Mouse (Mus musculus) brown adipose tissue, adult 24 weeks (tissue): ENCODE measurements around the gene Scn11a. TPM values are rescaled to one million over a fixed set of nuclear protein-coding genes. Genes with fewer than 3 reads are reported as not detected.

ENCODE experiments used
- H3K27ac ChIP-seq: fragments of 200-500 bp; replicated peaks from 2 replicates; pipeline ENCODE4 v1.5.1; 2012; ENCODE audit warnings: low read depth, mild to moderate bottlenecking, low read length
- H3K4me1 ChIP-seq: fragments of 200-500 bp; 2 replicates; pipeline ENCODE4 v1.6.1; 2012; ENCODE audit warnings: low read length, mixed read lengths; ENCODE audit not compliant: control insufficient read depth, insufficient read depth, insufficient read length
- H3K4me3 ChIP-seq: fragments of 200-500 bp; 2 replicates; pipeline ENCODE4 v1.5.1; 2012; ENCODE audit warnings: low read depth, mild to moderate bottlenecking, low read length, moderate library complexity; ENCODE audit not compliant: insufficient read depth
- polyA plus RNA-seq: library from polyadenylated mRNA; stranded (reverse); fragments of >200 nt; gene quantifications from 2 replicates; pipeline ENCODE4 v1.2.4, GENCODE M21; 2012; ENCODE audit not compliant: missing spikeins, insufficient read depth, insufficient read length

Gene Scn11a
- polyA plus RNA-seq = not detected in 2 replicates

DNA sequence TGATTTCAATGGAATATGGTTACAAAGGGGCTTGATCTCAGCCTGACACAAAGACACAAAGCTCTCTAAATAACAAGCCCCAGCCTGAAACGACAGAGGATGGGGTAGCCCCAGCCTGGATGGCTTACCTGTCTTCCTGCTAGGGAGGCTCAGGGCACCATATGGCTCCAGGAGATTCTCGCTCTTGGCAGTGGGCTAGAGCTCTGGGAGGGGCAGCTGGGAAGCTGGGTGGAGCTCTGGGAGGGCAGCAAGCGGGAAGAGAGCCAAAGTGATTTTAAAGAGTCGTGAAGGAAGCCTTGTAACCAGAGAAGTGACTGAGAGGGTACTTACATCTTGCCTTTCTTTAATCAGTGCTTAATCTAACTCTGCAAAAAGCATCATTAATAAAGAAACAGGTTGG is at the start of gene Scn11a:
TSS of gene Scn11a (minus strand) at position 160 of the 400 bp plus-strand sequence.
- Histone ChIP-seq H3K4me1 (peaks cover 3% of the 10 kb centered on the region; the same call in 1 of the 2 replicates), H3K4me3 (no peak within 1 kb of the TSS), H3K27ac (no peak within 1 kb of the TSS)

DNA sequence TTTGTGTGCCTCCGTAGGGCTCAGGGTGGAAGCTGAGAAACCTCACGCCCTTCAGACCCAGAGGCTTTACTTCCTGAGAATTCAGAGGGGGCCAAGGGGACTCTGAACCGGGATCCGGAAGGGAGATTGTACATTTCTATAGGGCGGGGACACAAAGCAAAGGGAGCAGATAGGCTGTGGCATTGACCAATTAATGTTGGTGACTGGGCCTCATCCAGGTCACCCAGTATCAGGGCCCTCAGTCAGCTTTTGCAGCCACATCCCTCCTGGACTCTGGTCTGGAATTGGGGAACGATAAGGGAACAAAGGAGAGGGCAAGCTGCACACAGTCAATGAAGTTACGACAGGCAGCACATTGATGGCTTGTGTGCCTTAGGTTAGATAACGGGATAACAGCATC is 28.9 kb upstream of the Scn11a start:
- H3K4me1 ChIP-seq = no peaks in the 10 kb centered on the region
- no peak overlapping the region for H3K4me3 ChIP-seq
- H3K27ac ChIP-seq = no peak overlapping the region

DNA sequence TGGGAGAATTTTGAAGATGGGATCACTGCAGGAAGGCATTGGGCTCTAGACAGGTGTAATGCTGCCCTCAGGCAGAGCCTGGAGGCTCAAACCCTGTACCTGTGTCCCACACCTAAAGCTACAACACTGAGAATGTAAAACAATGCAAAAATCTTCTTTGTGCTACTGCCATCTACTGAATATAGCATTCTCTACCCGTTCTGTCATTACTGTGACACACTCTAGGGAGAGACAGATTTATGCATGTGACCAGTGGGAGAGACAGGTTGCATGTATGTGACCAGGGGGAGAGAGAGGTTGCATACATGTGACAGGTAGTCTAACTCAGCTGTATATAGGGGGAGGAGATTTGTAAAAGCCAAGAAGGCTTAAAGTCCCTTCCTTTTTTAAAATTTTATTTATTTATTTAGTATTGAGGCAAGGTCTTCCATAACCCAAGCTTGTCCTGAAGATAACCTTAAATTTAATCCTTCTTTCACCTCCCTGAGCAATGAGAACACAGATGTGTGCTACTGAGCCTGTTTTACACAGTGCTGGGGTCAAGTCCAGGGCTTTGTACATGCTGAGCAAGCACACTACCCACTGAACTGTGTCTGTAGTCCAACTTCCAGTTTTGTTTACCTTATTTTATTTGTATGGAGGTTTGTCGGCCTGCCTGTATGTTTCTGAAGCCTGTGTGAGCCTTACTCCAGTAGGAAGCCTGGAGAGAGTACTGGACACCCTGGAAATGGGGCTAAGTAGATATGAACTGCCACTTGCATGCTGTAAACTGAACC is 28.0 kb upstream of the Scn11a start:
- Histone ChIP-seq H3K4me1 (no peaks in the 10 kb centered on the region), H3K4me3 (no peak overlapping the region), H3K27ac (no peak overlapping the region)

DNA sequence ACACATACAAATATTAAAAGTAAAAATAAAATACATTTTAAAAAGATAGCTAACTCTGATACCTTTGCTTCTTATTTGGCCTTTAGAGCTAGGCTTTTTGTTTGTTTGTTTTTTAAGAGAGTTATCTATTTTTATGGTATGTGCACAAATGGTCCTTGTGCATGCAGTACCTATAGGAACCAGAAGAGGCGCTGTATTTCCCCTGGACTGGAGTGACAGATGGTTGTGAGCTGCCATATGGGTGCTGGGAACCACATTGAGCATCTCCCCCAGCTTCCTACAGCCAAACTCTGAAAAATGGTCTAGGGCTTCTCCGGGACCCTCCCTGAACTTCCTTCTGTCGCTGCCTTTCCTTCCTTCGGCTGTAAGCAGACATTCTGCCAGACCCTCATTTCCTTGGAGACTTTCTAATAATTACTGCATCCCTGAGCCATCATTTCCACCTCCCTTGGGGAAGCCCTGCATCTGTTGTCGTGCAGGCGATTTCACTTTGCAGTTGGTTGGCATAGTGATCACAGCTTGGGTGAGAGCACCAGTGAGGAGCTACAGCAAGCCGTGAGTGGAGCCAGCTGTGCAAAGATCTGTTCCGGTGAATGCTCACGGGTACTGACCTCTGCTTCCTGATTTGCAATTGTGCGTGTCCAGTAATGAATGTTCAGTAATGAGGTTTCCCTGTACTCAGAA is 27.2 kb upstream of the Scn11a start:
- no peaks in the 10 kb centered on the region for H3K4me1 ChIP-seq
- H3K4me3 ChIP-seq = no peak overlapping the region
- H3K27ac ChIP-seq = no peak overlapping the region

DNA sequence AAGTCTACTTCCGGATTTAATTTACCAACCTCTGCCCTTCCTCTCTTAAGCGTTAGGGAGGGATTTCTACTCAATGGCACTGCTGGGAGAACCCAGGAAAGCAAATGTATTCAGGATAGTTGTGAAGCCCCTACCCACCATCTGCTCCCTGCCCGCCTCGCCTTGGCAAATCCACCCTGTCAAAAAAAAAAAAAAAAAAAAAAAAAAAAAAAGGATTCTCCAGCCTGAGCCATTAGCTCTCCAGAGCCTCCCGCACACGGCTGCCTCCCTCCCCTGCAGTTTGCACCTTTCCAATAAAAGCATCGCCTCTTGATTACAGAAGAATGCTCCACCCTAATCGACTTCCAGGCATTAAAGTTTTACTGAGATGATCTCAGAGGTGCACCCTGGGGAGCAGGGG is 24.0 kb upstream of the Scn11a start:
- Histone ChIP-seq H3K4me1 (no peaks in the 10 kb centered on the region), H3K27ac (no peak overlapping the region), H3K4me3 (no peak overlapping the region)

DNA sequence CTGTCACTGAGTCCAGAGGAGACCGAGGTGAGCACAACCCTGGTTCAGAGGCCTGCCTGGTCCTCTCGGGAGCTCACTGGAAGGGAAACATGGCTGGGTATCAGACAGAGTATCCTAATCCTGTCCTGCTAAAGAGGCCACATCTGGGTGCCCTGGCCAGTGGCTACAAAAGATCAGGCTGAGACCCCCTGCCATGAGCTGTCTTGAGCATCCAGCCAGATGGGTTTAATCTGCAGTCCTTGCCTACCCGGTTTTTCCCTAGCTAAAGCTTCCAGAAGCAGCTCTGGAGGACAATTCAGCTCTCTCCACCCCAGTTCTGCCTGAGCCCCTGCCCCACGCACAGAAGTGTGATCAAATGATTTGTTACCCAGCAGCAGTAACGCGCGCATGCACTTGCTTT is 23.4 kb upstream of the Scn11a start:
- Histone ChIP-seq H3K27ac (no peak overlapping the region), H3K4me3 (no peak overlapping the region), H3K4me1 (no peaks in the 10 kb centered on the region)

DNA sequence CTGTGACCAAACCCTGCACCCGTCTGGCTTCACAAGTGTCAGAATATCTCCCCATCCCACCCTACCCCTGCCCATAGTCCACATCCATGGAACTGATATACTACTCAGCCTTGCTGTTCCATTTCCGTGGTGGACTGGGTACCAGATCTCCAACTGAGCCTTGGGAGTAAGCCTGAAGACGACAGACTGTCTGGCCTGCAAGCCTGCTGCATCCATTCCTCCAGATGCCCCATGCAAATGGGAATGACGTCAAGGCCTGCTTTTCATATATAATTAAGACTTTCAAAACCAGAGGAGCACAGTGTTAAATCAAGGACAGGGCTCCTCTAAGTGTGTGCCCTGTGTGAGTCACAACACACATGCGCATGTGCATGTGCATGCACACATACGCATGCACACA is 21.9 kb upstream of the Scn11a start:
- Histone ChIP-seq H3K4me1 (no peaks in the 10 kb centered on the region), H3K27ac (no peak overlapping the region)

DNA sequence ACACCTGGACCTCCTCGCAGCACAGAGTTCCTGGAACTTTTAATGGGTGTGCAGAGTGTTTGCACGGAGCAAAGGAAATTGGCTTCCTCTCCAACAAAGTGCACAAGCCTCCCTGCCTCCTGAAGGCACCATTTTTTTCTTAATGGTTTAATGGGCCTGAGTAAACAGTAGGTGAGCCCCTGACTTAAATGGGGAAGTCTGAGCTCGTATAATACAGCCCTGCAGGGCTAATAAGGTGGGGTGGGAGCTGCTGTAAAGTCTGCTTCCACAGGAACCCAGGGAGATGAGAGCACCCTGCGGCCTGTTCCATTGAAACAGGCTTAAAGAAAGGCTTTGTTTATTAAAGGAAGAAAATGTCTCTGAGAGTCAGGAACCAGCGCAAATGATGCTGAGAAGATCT is 19.5 kb upstream of the Scn11a start:
- Histone ChIP-seq H3K27ac (no peak overlapping the region), H3K4me3 (no peak overlapping the region)

More for the DNA sequence above, 21.9 kb upstream of the Scn11a start:
- H3K4me3 ChIP-seq = no peak overlapping the region

DNA sequence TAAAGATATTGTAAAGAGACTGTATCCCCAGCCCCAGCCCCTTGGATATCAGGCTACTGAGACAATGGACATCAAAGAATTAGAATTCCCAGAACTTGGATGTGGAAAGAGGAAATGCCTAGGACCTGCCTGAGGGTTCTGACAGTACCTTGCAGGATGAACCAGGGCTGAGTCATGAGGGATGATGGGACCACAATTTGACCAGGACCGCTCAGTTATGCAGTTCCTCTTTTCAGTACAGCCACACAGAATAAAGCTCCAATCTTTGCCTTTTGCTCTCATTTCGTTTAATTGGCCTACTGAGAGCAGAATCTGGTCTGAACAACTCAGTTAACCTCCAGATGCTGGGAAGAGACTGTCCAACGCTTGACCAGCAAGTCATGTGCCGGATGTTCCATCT is 18.3 kb upstream of the Scn11a start:
- H3K27ac ChIP-seq = no peak overlapping the region
- H3K4me1 ChIP-seq = no peaks in the 10 kb centered on the region
- no peak overlapping the region for H3K4me3 ChIP-seq

More for the DNA sequence above, 19.5 kb upstream of the Scn11a start:
- H3K4me1 ChIP-seq = no peaks in the 10 kb centered on the region

DNA sequence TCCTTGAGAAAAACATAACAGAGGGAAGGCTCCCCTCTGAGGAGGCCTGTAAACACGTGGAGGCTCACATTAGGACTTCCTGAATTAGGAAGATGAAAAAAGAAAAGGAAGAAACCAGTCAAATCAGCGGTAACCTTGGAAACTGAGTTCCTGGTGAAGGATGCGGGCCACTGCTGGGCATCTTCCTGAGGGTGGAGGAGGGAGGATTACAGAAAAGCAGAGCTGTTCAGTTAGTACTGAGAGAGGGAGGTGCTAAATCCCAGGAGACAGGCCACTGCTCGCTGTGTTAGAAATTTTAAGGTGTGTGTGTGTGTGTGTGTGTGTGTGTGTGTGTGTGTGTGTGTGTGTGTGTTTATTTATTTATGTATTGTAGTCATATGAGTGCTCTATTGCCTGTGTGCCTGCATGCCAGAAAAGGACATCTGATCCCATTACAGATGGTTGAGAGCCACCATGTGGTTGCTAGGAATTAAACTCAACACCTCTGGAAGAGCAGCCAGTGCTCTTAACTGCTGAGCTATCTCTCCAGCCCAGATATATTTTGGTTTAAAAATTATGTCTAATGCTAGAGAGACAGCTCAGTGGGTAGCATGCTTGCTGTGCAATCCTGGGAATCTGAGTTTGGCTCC is 17.4 kb upstream of the Scn11a start:
- Histone ChIP-seq H3K4me1 (no peaks in the 10 kb centered on the region), H3K27ac (no peak overlapping the region)

DNA sequence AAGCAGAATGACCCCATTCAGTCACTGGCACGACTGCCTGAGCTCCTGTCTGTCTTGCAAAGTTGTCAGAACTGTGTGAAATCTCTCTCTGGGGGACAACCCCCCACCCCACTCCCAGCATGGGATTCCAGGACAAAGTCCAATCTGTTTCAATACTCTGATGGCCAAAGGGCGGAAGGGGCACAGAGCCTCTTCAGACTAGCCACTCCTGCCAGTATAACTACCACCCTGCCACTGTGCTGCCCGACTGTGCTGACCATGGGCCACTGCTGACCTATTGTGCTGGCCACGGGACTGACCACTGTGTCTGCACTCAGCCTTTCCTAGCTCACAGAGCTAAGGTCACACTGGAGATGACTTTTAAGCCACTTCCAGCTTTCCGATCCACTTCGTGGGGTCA is 16.8 kb upstream of the Scn11a start:
- Histone ChIP-seq H3K4me3 (no peak overlapping the region), H3K4me1 (no peaks in the 10 kb centered on the region), H3K27ac (no peak overlapping the region)

More for the DNA sequence above, 17.4 kb upstream of the Scn11a start:
- H3K4me3 ChIP-seq = no peak overlapping the region

DNA sequence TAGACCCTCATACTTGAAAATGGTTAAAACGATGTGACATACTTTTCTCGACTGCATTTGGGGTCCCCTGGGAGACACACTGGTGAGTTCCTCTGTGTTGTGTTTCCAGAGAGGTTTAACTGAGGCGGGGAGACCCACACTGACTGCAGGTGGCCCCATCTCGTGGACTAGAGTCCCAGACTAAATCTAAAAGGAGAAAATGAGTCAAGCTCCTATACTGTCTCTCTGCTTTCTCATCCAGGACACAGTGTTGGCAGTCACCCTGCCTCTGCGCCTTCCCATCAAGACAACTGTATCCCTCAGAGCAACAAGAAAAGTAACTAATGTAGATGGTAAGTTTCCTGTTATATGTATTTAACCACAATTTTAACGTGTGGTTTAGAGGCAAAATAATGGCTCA is 15.9 kb upstream of the Scn11a start:
- H3K4me1 ChIP-seq = no peaks in the 10 kb centered on the region
- H3K27ac ChIP-seq = no peak overlapping the region
- H3K4me3 ChIP-seq = no peak overlapping the region

DNA sequence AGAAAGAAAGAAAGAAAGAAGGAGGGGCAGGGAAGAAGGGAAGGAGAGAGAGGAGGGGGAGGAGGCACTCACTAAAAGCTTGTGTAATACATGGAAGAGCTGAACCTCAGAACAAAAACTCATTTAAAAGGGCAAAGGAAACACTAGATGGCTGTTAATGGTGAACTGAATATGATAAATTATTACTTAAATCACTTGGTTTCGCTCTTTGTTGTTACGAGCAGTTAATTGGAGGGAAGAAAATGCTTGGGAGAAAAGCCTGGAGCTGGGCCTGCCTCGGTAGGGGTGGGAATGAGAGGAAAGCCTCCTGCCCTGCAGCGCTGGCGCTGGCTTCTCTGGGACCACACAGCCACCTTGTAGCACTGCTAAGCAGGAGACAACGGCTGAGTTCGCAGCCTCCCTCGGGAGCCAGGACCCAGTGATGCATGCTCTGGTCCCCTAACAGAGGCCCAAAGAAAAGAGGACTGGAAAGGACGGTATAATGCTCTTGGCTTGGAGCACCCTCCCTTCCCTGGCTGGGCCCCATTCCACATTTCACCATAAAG is 10.4 kb upstream of the Scn11a start:
- Histone ChIP-seq H3K27ac (no peak overlapping the region), H3K4me1 (no peaks in the 10 kb centered on the region), H3K4me3 (no peak overlapping the region)

DNA sequence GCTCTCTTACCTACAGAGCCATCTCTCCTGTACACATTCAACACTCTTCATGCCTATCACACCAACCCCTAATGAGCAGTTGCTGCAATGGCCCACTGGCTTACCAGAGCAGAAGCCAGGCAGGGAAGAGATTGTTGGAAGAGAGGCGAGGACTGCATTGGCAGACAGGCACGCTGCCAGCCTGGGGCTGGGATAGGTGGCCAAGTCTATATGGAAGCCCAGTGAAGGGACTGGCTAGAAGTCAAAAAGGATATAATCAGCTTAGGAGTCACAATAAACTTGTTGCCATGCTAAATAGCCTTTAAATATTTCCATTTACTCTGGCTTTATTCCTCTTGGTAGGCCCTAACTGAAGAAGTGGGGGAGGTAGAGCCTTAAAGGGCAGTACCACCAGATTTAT is 5.7 kb upstream of the Scn11a start:
- Histone ChIP-seq H3K4me1 (no peaks in the 10 kb centered on the region), H3K27ac (no peak overlapping the region), H3K4me3 (no peak overlapping the region)

DNA sequence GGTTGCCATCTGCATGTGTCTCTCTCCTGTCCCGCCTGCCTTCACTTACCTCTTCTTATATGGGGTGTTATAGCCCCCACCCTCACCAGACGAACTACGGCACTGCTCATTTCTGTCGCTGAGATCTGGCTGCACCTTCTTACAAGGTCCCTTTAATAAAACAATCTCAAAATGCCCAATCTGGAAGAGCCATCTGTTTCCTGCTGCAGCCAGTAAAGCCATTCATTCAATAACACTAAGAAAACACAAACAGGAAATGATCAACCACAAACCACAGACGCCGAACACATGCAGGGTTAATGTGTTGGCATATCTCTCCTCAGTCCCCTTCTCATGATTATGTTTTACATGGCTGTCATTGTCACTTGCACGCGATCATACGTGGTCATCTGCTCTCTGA is 1.5 kb downstream of the Scn11a start:
- no peak overlapping the region for H3K27ac ChIP-seq
- no peak overlapping the region for H3K4me3 ChIP-seq
- H3K4me1 ChIP-seq = peaks cover 3% of the 10 kb centered on the region; the same call in 1 of the 2 replicates
